Mouse (Mus musculus) limb, embryonic 14.5 days (tissue): ENCODE results near the gene Igf2bp1. TPM values are rescaled to one million over a fixed set of nuclear protein-coding genes. Genes with fewer than 3 reads are reported as not detected.

ENCODE experiments used
- ATAC-seq: fragments of 200-750 bp; cut with Nextera tagmentation; 2 replicates; pipeline ENCODE4 v1.8.0; 2017; ENCODE audit warnings: low read depth, moderate number of reproducible peaks, moderate TSS enrichment; ENCODE audit not compliant: low FRiP score
- DNase-seq: peaks from one replicate; pipeline ENCODE4 v3.0.0-alpha.2; 2015; ENCODE audit warnings: low spot score
- H3K27ac ChIP-seq: fragments of 300-500 bp; sonication (generic); replicated peaks from 2 replicates; pipeline ENCODE4 v1.5.1; 2014; ENCODE audit warnings: low read depth, mild to moderate bottlenecking, low read length, moderate library complexity, mixed read lengths
- H3K27me3 ChIP-seq: fragments of 300-500 bp; sonication (generic); 2 replicates; pipeline ENCODE4 v1.6.1; 2014; ENCODE audit warnings: low read length, mixed read lengths; ENCODE audit not compliant: control insufficient read depth, insufficient read depth
- H3K36me3 ChIP-seq: fragments of 300-500 bp; sonication (generic); 2 replicates; pipeline ENCODE4 v1.6.1; 2014; ENCODE audit warnings: mild to moderate bottlenecking, low read length, moderate library complexity, mixed read lengths; ENCODE audit not compliant: control insufficient read depth, insufficient read depth
- H3K4me1 ChIP-seq: fragments of 300-500 bp; sonication (generic); 2 replicates; pipeline ENCODE4 v1.6.1; 2014; ENCODE audit warnings: antibody characterized with exemption, low read length, mixed read lengths; ENCODE audit not compliant: control insufficient read depth, insufficient read depth
- H3K4me2 ChIP-seq: fragments of 300-500 bp; sonication (generic); replicated peaks from 2 replicates; pipeline ENCODE4 v1.6.1; 2014; ENCODE audit warnings: low read depth, mild to moderate bottlenecking, low read length, moderate library complexity; ENCODE audit not compliant: severe bottlenecking
- H3K4me3 ChIP-seq: fragments of 300-500 bp; sonication (generic); replicated peaks from 2 replicates; pipeline ENCODE4 v1.5.1; 2014; ENCODE audit warnings: low read length
- H3K9ac ChIP-seq: fragments of 300-500 bp; sonication (generic); 2 replicates; pipeline ENCODE4 v1.6.1; 2014; ENCODE audit warnings: mild to moderate bottlenecking, low read depth, low read length, moderate library complexity; ENCODE audit not compliant: severe bottlenecking
- H3K9me3 ChIP-seq: fragments of 300-500 bp; sonication (generic); 2 replicates; pipeline ENCODE4 v1.6.1; 2016; ENCODE audit warnings: low read length; ENCODE audit not compliant: control insufficient read depth
- POLR2A ChIP-seq: fragments of 200-500 bp; IDR thresholded peaks from 2 replicates; pipeline ENCODE4 v1.8.0; 2012; ENCODE audit warnings: inconsistent platforms, mild to moderate bottlenecking, moderate library complexity, borderline replicate concordance; ENCODE audit not compliant: insufficient read depth, insufficient read length; ENCODE audit errors: extremely low read depth
- WGBS: fragments of 180-500 bp; shearing (Covaris S2); extraction: QIAGEN DNeasy Blood & Tissue Kit; methylation state at CpG from one replicate; pipeline ENCODE4 v1.1.7; 2014; 5-methylcytosine and 5-hydroxymethylcytosine counted together
- polyA plus RNA-seq, 2 experiments: library from polyadenylated mRNA; depleted of rRNA in 1 of 2; stranded (reverse) in 1 of 2; unstranded in 1 of 2; fragments of >200 nt; fragmentation: Nextera tagmentation in 1 of 2; extraction: Ambion mirVana in 1 of 2; gene quantifications; 2 replicates each; pipeline versions ENCODE4 v1.2.1 to v1.2.3; 2012 to 2014

The Igf2bp1 gene
- polyA plus RNA-seq, 2 experiments = 22.8 to 26.7 TPM

GRCm38 (mm10) chr11:96006852-96007515 lies 1.2 kb upstream of the Igf2bp1 start:
- peak overlapping the region; percentile 96 for H3K27ac ChIP-seq
- H3K4me2 ChIP-seq = peak overlapping the region; percentile 86
- DNase-seq (peak; percentile 79), ATAC-seq (peak; percentile 69)
- H3K27me3 ChIP-seq = no peaks in the 10 kb centered on the region
- H3K36me3 ChIP-seq = 0 out of 2 replicates have a peak, but pooled peaks cover under 1% of the 10 kb centered on the region
- no peaks in the 10 kb centered on the region for H3K9me3 ChIP-seq
- peak overlapping the region; percentile 89 for H3K4me3 ChIP-seq
- H3K4me1 ChIP-seq = peaks cover 14% of the 10 kb centered on the region
- peak overlapping the region; percentile 95 for H3K9ac ChIP-seq
- WGBS = 0% methylated on average over 40 of the region's 67 CpGs
- TF ChIP-seq POLR2A = peak; percentile 32; the same call in 1 of the 2 replicates

GRCm38 (mm10) chr11:96006367-96006851 lies 669 bp upstream of the Igf2bp1 start:
- peak; percentile 50 for DNase-seq

GRCm38 (mm10) chr11:96004793-96005402 lies 842 bp downstream of the Igf2bp1 start:
- Histone ChIP-seq H3K9ac (peak overlapping the region; percentile 95), H3K4me2 (peak overlapping the region; percentile 86), H3K4me1 (peaks cover 32% of the 10 kb centered on the region), H3K36me3 (peaks cover 7% of the 10 kb centered on the region; the same call in 1 of the 2 replicates), H3K27me3 (no peaks in the 10 kb centered on the region), H3K27ac (peak overlapping the region; percentile 96), H3K4me3 (peak overlapping the region; percentile 89), H3K9me3 (no peaks in the 10 kb centered on the region)
- 0% methylated on average over 32 of the region's 57 CpGs for WGBS
- peak; percentile 29 for DNase-seq
- no peak for TF ChIP-seq POLR2A
- 0 out of 2 replicates have a peak, but pooled peaks have one; percentile 7 for ATAC-seq

More at GRCm38 (mm10) chr11:96006367-96006851, 669 bp upstream of the Igf2bp1 start:
- H3K36me3 ChIP-seq = 0 out of 2 replicates have a peak, but pooled peaks cover 4% of the 10 kb centered on the region
- WGBS = under 1% methylated on average over 30 of the region's 33 CpGs
- peak overlapping the region; percentile 96 for H3K27ac ChIP-seq
- peak overlapping the region; percentile 95 for H3K9ac ChIP-seq
- TF ChIP-seq POLR2A = no peak
- H3K4me1 ChIP-seq = peaks cover 20% of the 10 kb centered on the region
- no peaks in the 10 kb centered on the region for H3K27me3 ChIP-seq
- peak overlapping the region; percentile 86 for H3K4me2 ChIP-seq
- no peaks in the 10 kb centered on the region for H3K9me3 ChIP-seq
- ATAC-seq = peak; percentile 20
- peak overlapping the region; percentile 89 for H3K4me3 ChIP-seq

- under 1% methylated on average over 24 of the region's 32 CpGs for WGBS
- peak overlapping the region; percentile 96 for H3K27ac ChIP-seq
- peak overlapping the region; percentile 95 for H3K9ac ChIP-seq
- H3K4me3 ChIP-seq = peak overlapping the region; percentile 89
- no peaks in the 10 kb centered on the region for H3K27me3 ChIP-seq
- peaks cover 7% of the 10 kb centered on the region; the same call in 1 of the 2 replicates for H3K36me3 ChIP-seq
- H3K4me2 ChIP-seq = peak overlapping the region; percentile 86
- H3K4me1 ChIP-seq = peaks cover 34% of the 10 kb centered on the region
- peak; percentile 33 for DNase-seq
- no peak for TF ChIP-seq POLR2A
- H3K9me3 ChIP-seq = no peaks in the 10 kb centered on the region
- ATAC-seq = 0 out of 2 replicates have a peak, but pooled peaks have one; percentile 0
These were observed 1.6 kb downstream of the Igf2bp1 start for GRCm38 (mm10) chr11:96003969-96004792.
